Mouse (Mus musculus): ENCODE measurements around the gene Sipa1l3. TPM values are rescaled to one million over a fixed set of nuclear protein-coding genes. Genes with fewer than 3 reads are reported as not detected.
A peak's percentile ranks its signal among the peaks of the same experiment; 100 is the strongest.

Sipa1l3 gene
- polyA plus RNA-seq, 1 experiment from 2014 or later, result 9.7 TPM

DNA sequence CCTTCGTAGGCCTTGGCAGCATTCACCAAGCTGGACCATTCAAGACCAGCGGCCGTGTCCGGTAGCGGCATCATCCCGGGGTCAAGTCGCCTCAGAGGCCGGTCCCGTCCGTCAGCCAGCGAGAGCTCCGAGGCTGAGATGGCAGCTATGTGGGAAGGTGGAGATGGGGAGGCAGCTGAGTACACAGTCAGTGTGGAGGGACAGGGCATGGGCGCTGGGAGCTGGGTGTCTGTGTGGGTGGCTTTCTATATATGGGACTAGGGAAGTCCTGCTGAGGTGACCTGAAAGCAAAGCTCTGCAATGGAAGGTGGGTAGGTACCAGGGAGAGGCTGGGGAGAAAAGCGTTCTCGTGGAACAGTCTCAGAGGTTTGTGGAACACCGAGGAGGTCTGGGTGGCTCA lies 189.5 kb downstream of the Sipa1l3 start:
- TF ChIP-seq EP300 (optimal IDR thresholded peaks at IDR 0.05) (no peak), CTCF (IDR thresholded peaks at IDR 0.05; ENCODE audit: low read depth) (no peak)
- ATAC-seq (ENCODE audit: low FRiP score, low TSS enrichment) (no peak), DNase-seq (ENCODE audit: low spot score) (no peak)
- 89% methylated on average over 16 of the region's 16 CpGs for WGBS
- no peak overlapping the region for H3K4me2 ChIP-seq (replicated peaks; ENCODE audit: low read depth)
- H3K9ac ChIP-seq (ENCODE audit: low read length), result no peak overlapping the region
- H3K4me1 ChIP-seq (replicated peaks; ENCODE audit: control insufficient read depth, insufficient read depth), result no peaks in the 10 kb centered on the region
- H3K4me3 ChIP-seq (ENCODE audit: low read depth, low read length), result no peak overlapping the region
- H3K27me3 ChIP-seq (ENCODE audit: control insufficient read depth, insufficient read depth, low read length), result no peaks in the 10 kb centered on the region
- no peaks in the 10 kb centered on the region for H3K9me3 ChIP-seq (ENCODE audit: control insufficient read depth, low read length)
- peaks cover 28% of the 10 kb centered on the region; the same call in 1 of the 2 replicates for H3K36me3 ChIP-seq (ENCODE audit: control insufficient read depth, insufficient read depth, low read length)
- no peak overlapping the region for H3K27ac ChIP-seq (replicated peaks)

DNA sequence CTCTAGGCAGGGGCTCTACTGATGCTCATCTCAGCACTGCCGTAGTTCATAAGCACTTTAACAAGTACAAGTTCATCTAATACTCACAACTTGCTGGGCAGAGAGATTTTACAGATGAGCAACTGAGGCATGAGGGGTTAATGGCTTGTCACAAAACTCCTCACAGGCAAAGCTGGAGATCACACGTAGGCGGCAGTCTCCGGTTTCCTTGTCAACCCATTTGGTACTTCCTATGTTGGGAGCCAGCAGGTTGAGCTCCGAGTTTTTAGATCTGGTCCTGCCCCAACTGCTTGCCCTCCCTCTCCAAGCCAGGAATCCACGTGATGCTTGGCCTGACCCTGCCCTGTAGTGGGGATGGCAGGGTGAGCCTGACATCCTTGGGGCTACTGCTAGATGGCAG lies 191.4 kb downstream of the Sipa1l3 start:
- no peak overlapping the region for H3K4me2 ChIP-seq (replicated peaks; ENCODE audit: low read depth)
- no peak overlapping the region for H3K27ac ChIP-seq (replicated peaks)
- no peaks in the 10 kb centered on the region for H3K9me3 ChIP-seq (ENCODE audit: control insufficient read depth, low read length)
- no peak overlapping the region for H3K4me3 ChIP-seq (ENCODE audit: low read depth, low read length)
- H3K9ac ChIP-seq (ENCODE audit: low read length), result no peak overlapping the region
- ATAC-seq (ENCODE audit: low FRiP score, low TSS enrichment) (no peak), DNase-seq (ENCODE audit: low spot score) (no peak)
- H3K4me1 ChIP-seq (replicated peaks; ENCODE audit: control insufficient read depth, insufficient read depth), result no peaks in the 10 kb centered on the region
- H3K36me3 ChIP-seq (ENCODE audit: control insufficient read depth, insufficient read depth, low read length), result peaks cover 28% of the 10 kb centered on the region; the same call in 1 of the 2 replicates
- WGBS, result 80% methylated on average over 6 of the region's 6 CpGs
- H3K27me3 ChIP-seq (ENCODE audit: control insufficient read depth, insufficient read depth, low read length), result no peaks in the 10 kb centered on the region
- TF ChIP-seq CTCF (IDR thresholded peaks at IDR 0.05; ENCODE audit: low read depth), result no peak
- TF ChIP-seq EP300 (optimal IDR thresholded peaks at IDR 0.05), result no peak

DNA sequence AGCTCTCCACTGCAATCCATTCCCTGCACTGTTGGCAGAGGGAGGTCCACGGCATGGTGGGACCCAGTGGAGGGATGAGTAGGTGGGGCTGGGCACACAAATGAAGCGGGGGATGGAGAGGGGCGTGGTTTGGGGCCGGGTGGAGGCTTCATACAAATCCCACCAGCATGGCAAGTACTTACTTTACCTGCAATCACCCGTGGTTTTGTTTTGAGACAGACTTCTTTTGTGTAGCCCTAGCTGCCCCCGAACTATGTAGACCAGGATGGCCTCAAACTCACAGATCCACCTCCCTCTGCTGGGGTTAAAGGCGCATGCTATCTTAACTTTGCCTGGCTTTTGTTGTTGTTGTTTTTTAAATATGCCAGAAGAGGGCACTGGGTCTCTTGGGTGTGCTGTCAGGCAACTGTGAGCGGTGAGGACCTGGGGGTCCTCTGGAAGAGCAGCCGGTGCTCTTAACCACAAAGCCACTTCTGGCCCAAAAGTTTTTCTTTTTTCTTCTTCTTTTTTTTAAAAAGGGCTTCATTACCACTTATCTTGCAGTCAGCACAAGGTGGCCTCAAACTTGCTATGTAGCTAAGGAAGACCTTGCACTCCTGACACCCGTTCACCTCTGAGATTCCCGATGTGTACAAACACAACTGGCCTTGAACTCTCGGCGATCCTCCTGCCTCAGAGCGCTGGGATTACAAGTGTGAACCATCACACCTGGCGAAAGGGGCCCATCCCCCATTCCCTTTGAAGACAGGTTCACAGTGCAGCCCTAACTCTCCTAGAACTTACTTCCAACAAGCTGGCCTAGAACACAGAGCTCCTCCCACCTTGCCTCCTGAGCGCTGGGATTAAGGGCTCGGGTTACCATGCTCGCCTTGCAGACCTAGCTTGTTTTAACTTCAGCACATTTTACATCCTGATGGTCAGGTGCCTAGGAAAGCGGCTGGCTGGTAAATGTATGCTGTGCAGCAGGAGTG lies 198.8 kb downstream of the Sipa1l3 start:
- WGBS, result 21% methylated on average over 19 of the region's 19 CpGs
- H3K9ac ChIP-seq (ENCODE audit: low read length), result peak overlapping the region; percentile 35; the same call in 1 of the 2 replicates
- TF ChIP-seq CTCF (IDR thresholded peaks at IDR 0.05; ENCODE audit: low read depth), result peak; percentile 51
- no peak for TF ChIP-seq EP300 (optimal IDR thresholded peaks at IDR 0.05)
- no peak for DNase-seq (ENCODE audit: low spot score)
- peaks cover 14% of the 10 kb centered on the region; the same call in 1 of the 2 replicates for H3K4me1 ChIP-seq (replicated peaks; ENCODE audit: control insufficient read depth, insufficient read depth)
- peak overlapping the region; percentile 67 for H3K27ac ChIP-seq (replicated peaks)
- H3K4me3 ChIP-seq (ENCODE audit: low read depth, low read length), result peak overlapping the region; percentile 25
- H3K36me3 ChIP-seq (ENCODE audit: control insufficient read depth, insufficient read depth, low read length), result peaks cover 4% of the 10 kb centered on the region; the same call in 1 of the 2 replicates
- H3K27me3 ChIP-seq (ENCODE audit: control insufficient read depth, insufficient read depth, low read length), result no peaks in the 10 kb centered on the region
- ATAC-seq (ENCODE audit: low FRiP score, low TSS enrichment), result 0 out of 2 replicates have a peak, but pooled peaks have one; percentile 3
- peak overlapping the region; percentile 45 for H3K4me2 ChIP-seq (replicated peaks; ENCODE audit: low read depth)
- no peaks in the 10 kb centered on the region for H3K9me3 ChIP-seq (ENCODE audit: control insufficient read depth, low read length)

DNA sequence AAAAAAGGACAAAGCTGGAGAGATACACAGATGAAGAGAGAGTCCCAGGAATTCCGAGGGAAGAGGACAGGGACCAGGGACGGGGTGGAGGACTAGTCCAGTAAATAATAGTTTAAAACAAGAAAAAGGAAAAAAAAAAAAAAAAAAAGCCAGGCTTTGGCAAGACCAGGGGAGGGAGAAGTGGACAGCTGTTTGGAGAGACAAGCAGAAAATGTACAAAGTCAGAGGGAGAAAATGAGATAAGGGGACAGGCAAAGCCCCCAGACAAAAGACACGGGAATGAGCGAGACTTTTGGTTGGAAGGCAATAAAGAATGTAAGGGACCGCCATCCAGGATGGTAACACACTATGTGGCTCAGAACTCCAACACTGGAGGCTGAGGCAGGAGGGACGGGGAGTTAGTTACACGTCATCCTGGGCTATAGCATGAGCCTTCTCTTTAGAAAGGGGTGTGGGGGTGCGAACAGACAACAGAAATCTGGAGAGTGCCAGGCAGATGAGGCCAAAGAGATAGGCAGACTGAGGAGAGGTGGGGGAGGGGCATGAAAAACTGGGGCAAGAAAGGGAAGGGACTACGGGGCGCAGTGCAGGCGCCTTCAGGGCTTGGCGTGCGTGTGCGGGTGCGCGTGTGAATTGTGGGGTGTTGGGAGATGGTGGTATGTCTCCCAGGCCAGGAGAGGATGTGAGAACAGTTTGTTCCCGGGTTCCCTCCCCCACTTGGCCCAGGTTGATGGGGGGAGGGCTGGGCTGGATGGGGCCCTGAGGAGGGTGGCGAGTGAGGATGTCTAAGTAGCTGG lies 200.1 kb downstream of the Sipa1l3 start:
- Histone ChIP-seq H3K9me3 (ENCODE audit: control insufficient read depth, low read length) (no peaks in the 10 kb centered on the region), H3K36me3 (ENCODE audit: control insufficient read depth, insufficient read depth, low read length) (no peaks in the 10 kb centered on the region), H3K27me3 (ENCODE audit: control insufficient read depth, insufficient read depth, low read length) (no peaks in the 10 kb centered on the region), H3K9ac (ENCODE audit: low read length) (no peak overlapping the region), H3K4me2 (replicated peaks; ENCODE audit: low read depth) (peak overlapping the region; percentile 45), H3K4me3 (ENCODE audit: low read depth, low read length) (peak overlapping the region; percentile 25), H3K27ac (replicated peaks) (peak overlapping the region; percentile 67), H3K4me1 (replicated peaks; ENCODE audit: control insufficient read depth, insufficient read depth) (peaks cover 14% of the 10 kb centered on the region; the same call in 1 of the 2 replicates)
- peak; percentile 59 for DNase-seq (ENCODE audit: low spot score)
- TF ChIP-seq CTCF (IDR thresholded peaks at IDR 0.05; ENCODE audit: low read depth) (no peak), EP300 (optimal IDR thresholded peaks at IDR 0.05) (peak; percentile 70)
- ATAC-seq (ENCODE audit: low FRiP score, low TSS enrichment), result peak; percentile 60; the same call in 1 of the 2 replicates
- WGBS, result 11% methylated on average over 18 of the region's 18 CpGs

DNA sequence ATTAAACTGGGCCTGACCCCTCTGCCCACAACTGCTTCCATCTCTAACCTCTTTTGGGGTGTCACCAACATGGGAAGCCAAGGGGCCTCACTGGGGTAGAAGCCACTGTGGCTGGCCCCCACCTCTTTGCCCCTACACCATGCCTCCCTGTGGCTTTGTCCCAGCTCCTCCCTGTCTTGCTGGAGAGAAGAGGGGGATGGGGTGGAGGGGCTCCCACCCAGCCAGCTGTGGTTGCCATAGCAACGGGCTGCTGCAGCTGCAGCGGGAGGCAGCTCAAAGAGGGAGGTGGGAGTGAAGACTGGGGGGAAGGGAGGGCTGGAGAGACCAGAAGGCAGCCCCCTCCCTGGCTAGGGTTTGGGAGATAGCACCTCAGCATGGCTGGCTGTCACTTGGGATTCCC lies 200.9 kb downstream of the Sipa1l3 start:
- Histone ChIP-seq H3K4me1 (replicated peaks; ENCODE audit: control insufficient read depth, insufficient read depth) (peaks cover 14% of the 10 kb centered on the region; the same call in 1 of the 2 replicates), H3K9ac (ENCODE audit: low read length) (no peak overlapping the region), H3K27me3 (ENCODE audit: control insufficient read depth, insufficient read depth, low read length) (no peaks in the 10 kb centered on the region), H3K4me3 (ENCODE audit: low read depth, low read length) (0 out of 2 replicates have a peak overlapping the region, but pooled peaks have one; percentile 2), H3K27ac (replicated peaks) (peak overlapping the region; percentile 67), H3K9me3 (ENCODE audit: control insufficient read depth, low read length) (no peaks in the 10 kb centered on the region), H3K4me2 (replicated peaks; ENCODE audit: low read depth) (peak overlapping the region; percentile 31; the same call in 1 of the 2 replicates), H3K36me3 (ENCODE audit: control insufficient read depth, insufficient read depth, low read length) (no peaks in the 10 kb centered on the region)
- DNase-seq (ENCODE audit: low spot score) (no peak), ATAC-seq (ENCODE audit: low FRiP score, low TSS enrichment) (peak; percentile 38; the same call in 1 of the 2 replicates)
- TF ChIP-seq CTCF (IDR thresholded peaks at IDR 0.05; ENCODE audit: low read depth) (no peak), EP300 (optimal IDR thresholded peaks at IDR 0.05) (no peak)
- 3% methylated on average over 2 of the region's 2 CpGs for WGBS

Data from stomach, postnatal 0 days (tissue).